In the genomic region with DNA sequence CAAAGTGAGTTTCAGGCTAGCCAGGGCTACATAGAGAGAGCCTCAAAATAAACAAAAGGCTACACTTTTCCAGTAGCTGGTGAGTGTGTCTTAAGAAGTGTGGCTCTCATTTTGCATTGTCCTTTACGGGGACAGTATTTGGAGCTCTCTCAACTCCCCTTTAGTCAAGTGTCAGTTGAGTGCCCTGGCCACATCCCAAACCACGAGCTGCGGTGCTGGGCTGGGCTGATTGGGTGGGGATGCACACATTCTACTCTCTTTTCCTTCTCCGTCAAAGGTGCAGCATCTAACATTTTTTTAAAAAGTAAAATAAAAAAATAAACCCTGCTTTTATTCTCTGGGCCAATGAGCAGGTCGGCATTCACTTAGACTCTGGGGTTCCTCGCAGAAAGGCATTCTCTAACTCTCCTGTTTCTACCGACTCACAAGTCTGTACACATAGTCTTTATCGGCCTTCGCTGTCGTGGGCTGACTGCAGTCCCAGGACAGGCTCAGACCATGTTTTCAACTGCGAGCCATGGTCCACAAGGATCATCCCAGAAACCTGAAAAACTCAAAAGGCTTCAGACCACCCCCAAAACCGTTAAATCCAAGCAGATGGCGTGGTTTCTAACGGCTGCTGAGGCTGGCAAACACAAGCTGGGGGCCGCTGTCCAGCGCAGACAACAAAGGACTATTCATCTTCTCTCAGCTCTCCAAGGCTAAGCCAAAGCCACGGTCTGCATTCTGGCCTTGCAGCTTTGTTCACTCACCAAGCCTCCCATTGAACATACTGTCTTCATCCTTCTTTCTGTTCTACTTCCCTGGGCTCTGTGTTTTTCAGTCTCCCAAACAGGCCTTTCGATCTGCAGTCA, we compare ENCODE assay signal across 8 mouse cellular contexts.
DNase-seq lines count a peak whose midpoint lies in the region; ATAC-seq and TF ChIP-seq lines count a peak whose summit lies in the region.

No protein-coding gene starts in this region.

- H3K27ac ChIP-seq in forebrain, postnatal 0 days (ENCODE audit: low read depth, low read length) = peak overlapping the region; percentile 50
- no peak overlapping the region for H3K27ac ChIP-seq in kidney, adult 2 months (ENCODE audit: insufficient read depth, low read depth, low read length)

- 0 out of 2 replicates have a peak, but pooled peaks have one; percentile 37 for ATAC-seq in cerebellum, adult (ENCODE audit: insufficient number of reproducible peaks, low FRiP score, low TSS enrichment)
- ATAC-seq in forebrain, postnatal 0 days = peak; percentile 64

- H3K4me3 ChIP-seq in forebrain, postnatal 0 days (ENCODE audit: low read depth, low read length) = no peak overlapping the region
- H3K4me3 ChIP-seq in kidney, adult 2 months (ENCODE audit: insufficient read depth, low read depth, low read length) = no peak overlapping the region

- no peak for DNase-seq in cerebellum, postnatal 36 days
- peak; percentile 43 for DNase-seq in adrenal gland, postnatal 10 days
- peak; percentile 56 for DNase-seq in forebrain, postnatal 0 days
- peak; percentile 63 for DNase-seq in mesoderm, embryonic 11.5 days (ENCODE audit: low read depth, low spot score)
- DNase-seq in urinary bladder, postnatal 4 days (ENCODE audit: low spot score in 2 of 2) = no peak
- DNase-seq in kidney, adult 8-10 months = no peak
- no peak for DNase-seq in kidney, adult 2 months

- WGBS in forebrain, postnatal 0 days = 25% methylated on average over 18 of the region's 18 CpGs
- WGBS in kidney, adult 2 months = 70% methylated on average over 18 of the region's 18 CpGs

- no peaks in the 10 kb centered on the region for H3K36me3 ChIP-seq in forebrain, postnatal 0 days (ENCODE audit: insufficient read depth)
- H3K36me3 ChIP-seq in kidney, adult 2 months (ENCODE audit: control insufficient read depth, insufficient read depth, low read length) = no peaks in the 10 kb centered on the region

- no peak for TF ChIP-seq POLR2A in kidney, adult 2 months (IDR thresholded peaks at IDR 0.05; ENCODE audit: low read depth, low read length)

- no peaks in the 10 kb centered on the region for H3K27me3 ChIP-seq in forebrain, postnatal 0 days (ENCODE audit: insufficient read depth, low read length)
- H3K27me3 ChIP-seq in kidney, adult 2 months (replicated peaks; ENCODE audit: control insufficient read depth, insufficient read depth, low read length) = no peaks in the 10 kb centered on the region

- H3K9ac ChIP-seq in forebrain, postnatal 0 days = no peak overlapping the region

- no peaks in the 10 kb centered on the region for H3K9me3 ChIP-seq in forebrain, postnatal 0 days (ENCODE audit: low read length)

- 0 out of 2 replicates have a peak, but pooled peaks cover 4% of the 10 kb centered on the region for H3K4me1 ChIP-seq in forebrain, postnatal 0 days (ENCODE audit: insufficient read depth)
- H3K4me1 ChIP-seq in kidney, adult 2 months (ENCODE audit: control insufficient read depth, insufficient read depth, low read length) = no peaks in the 10 kb centered on the region

- TF ChIP-seq CTCF in forebrain, postnatal 0 days (IDR thresholded peaks at IDR 0.05; ENCODE audit: low read depth) = no peak
- no peak for TF ChIP-seq CTCF in kidney, adult 2 months (conservative IDR thresholded peaks at IDR 0.05; ENCODE audit: insufficient read depth, insufficient read length, low read depth, low read length)

- no peak overlapping the region for H3K4me2 ChIP-seq in forebrain, postnatal 0 days (ENCODE audit: low read depth)

Comparison
In these comparisons a context has a peak if more than half of its experiments do, and no peak if none do; other contexts are left out.
1. DNase-seq: peak in adrenal gland, postnatal 10 days (single experiment), forebrain, postnatal 0 days (single experiment) and mesoderm, embryonic 11.5 days (single experiment); none in cerebellum, postnatal 36 days (0 of 2), urinary bladder, postnatal 4 days (0 of 2), kidney, adult 8-10 months (0 of 2) and kidney, adult 2 months (single experiment).